Mouse (Mus musculus) myocyte (in vitro differentiated cells): Measurements from ENCODE around the gene Vwa5b1.

Experiments
- E2F4 ChIP-seq: IDR thresholded peaks from one replicate; pipeline ENCODE4 v1.6.1; 2011; ENCODE audit warnings: mild to moderate bottlenecking, control low read depth, moderate library complexity; ENCODE audit not compliant: insufficient read depth
- MAX ChIP-seq: IDR thresholded peaks from one replicate; pipeline ENCODE4 v1.6.1; 2011; ENCODE audit warnings: low read depth, mild to moderate bottlenecking, control low read depth
- POLR2A ChIP-seq: IDR thresholded peaks from one replicate; pipeline ENCODE4 v1.6.1; 2011; ENCODE audit warnings: low read depth, mild to moderate bottlenecking, control low read depth, moderate library complexity; ENCODE audit not compliant: insufficient read length
- POLR2AphosphoS2 ChIP-seq: IDR thresholded peaks from one replicate; pipeline ENCODE4 v1.6.1; 2011; ENCODE audit warnings: low read depth, control low read depth; ENCODE audit not compliant: insufficient read length

- TF ChIP-seq POLR2A (no peak), MAX (no peak), E2F4 (no peak), POLR2AphosphoS2 (no peak)
These were observed 105.7 kb downstream of the Vwa5b1 start for GRCm38 (mm10) chr4:138530011-138530410.
